Mouse (Mus musculus) testis, adult 2 months (tissue): ENCODE results near the gene Ak3. TPM values are rescaled to one million over a fixed set of nuclear protein-coding genes. Genes with fewer than 3 reads are reported as not detected.

Source experiments
- H3K27ac ChIP-seq: fragments of 200-500 bp; 2 replicates; pipeline ENCODE4 v1.5.1; 2012; ENCODE audit warnings: low read depth, low read length; ENCODE audit not compliant: control insufficient read depth, insufficient read depth
- H3K27me3 ChIP-seq: fragments of 200-500 bp; 2 replicates; pipeline ENCODE4 v1.6.1; 2012; ENCODE audit warnings: mild to moderate bottlenecking, low read length, moderate library complexity; ENCODE audit not compliant: control insufficient read depth, insufficient read depth
- H3K36me3 ChIP-seq: fragments of 200-500 bp; 2 replicates; pipeline ENCODE4 v1.6.1; 2012; ENCODE audit warnings: mild to moderate bottlenecking, low read length; ENCODE audit not compliant: control insufficient read depth, insufficient read depth
- H3K4me1 ChIP-seq: fragments of 200-500 bp; 2 replicates; pipeline ENCODE4 v1.6.1; 2012; ENCODE audit warnings: low read length; ENCODE audit not compliant: control insufficient read depth, insufficient read depth
- H3K4me3 ChIP-seq: fragments of 200-500 bp; 2 replicates; pipeline ENCODE4 v1.5.1; 2012; ENCODE audit warnings: low read depth, mild to moderate bottlenecking, low read length, moderate library complexity, mixed read lengths; ENCODE audit not compliant: control insufficient read depth
- CTCF ChIP-seq: fragments of 200-500 bp; IDR thresholded peaks from 2 replicates; pipeline ENCODE4 v1.5.1; 2012; ENCODE audit warnings: low read depth, mild to moderate bottlenecking, inconsistent platforms, low read length, moderate library complexity; ENCODE audit not compliant: control insufficient read depth, insufficient read depth, insufficient replicate concordance
- POLR2A ChIP-seq: fragments of 200-500 bp; IDR thresholded peaks from 2 replicates; pipeline ENCODE4 v1.6.1; 2012; ENCODE audit warnings: low read depth, mild to moderate bottlenecking, inconsistent platforms, low read length, moderate library complexity; ENCODE audit not compliant: control insufficient read depth
- polyA plus RNA-seq: library from polyadenylated mRNA; depleted of rRNA; stranded (reverse); fragments of >200 nt; gene quantifications from 2 replicates; pipeline ENCODE4 v1.2.3, GENCODE M21; 2012

Gene Ak3
- polyA plus RNA-seq, 1 experiment = 13.2 TPM

DNA sequence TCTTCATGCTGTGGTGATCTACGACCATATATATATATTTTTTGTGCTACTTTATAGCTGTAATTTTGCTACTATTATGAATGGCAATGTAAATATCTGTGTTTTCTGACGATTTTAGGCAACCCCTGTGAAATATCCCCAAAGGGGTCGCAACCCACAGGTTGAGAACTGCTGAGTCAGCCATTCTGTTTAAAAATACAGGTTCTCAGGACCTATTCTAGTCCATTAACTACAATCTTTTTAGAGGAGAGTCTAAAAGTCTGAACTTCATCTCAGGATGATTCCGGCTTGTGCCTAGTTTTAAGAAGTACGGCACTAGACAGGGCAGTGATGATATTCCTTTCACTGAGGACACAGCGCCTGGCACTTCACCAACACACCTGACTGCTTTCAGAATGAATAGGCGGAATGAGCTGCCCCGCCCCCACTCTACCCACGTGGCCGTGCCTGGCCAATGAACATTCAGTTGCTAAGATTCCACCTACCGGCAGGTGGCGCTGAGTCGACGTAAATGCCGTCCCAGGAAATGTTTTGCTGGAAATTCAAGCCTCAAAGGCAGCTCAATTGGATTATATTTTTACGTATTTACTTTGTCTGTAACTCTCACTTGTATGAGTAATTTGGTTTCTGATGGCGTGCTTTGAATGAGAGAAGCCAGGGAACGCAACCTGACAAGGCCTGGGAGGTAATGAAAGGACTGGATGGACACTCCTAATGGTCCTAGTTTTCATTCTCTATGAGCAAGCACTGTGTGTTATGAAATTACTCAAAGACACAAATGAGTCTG is 16.0 kb upstream of the Ak3 start:
- Histone ChIP-seq H3K4me3 (peak overlapping the region; percentile 68; the same call in 1 of the 2 replicates), H3K36me3 (no peaks in the 10 kb centered on the region), H3K27me3 (no peaks in the 10 kb centered on the region), H3K4me1 (peaks cover 11% of the 10 kb centered on the region), H3K27ac (peak overlapping the region; percentile 75)
- TF ChIP-seq CTCF (peak; percentile 99), POLR2A (0 out of 2 replicates have a peak, but pooled peaks have one; percentile 31)

- H3K27ac ChIP-seq = no peak overlapping the region
- no peak overlapping the region for H3K4me3 ChIP-seq
- TF ChIP-seq POLR2A = no peak
- TF ChIP-seq CTCF = no peak
- H3K36me3 ChIP-seq = no peaks in the 10 kb centered on the region
- peaks cover 11% of the 10 kb centered on the region for H3K4me1 ChIP-seq
- no peaks in the 10 kb centered on the region for H3K27me3 ChIP-seq
Observed at GRCm38 (mm10) chr19:29063009-29063408, 15.2 kb upstream of the Ak3 start.

- Histone ChIP-seq H3K27ac (no peak overlapping the region), H3K36me3 (no peaks in the 10 kb centered on the region), H3K27me3 (no peaks in the 10 kb centered on the region), H3K4me1 (peaks cover 4% of the 10 kb centered on the region), H3K4me3 (no peak overlapping the region)
- TF ChIP-seq CTCF (no peak), POLR2A (no peak)
Observed at GRCm38 (mm10) chr19:29060299-29060698, 12.5 kb upstream of the Ak3 start.

- TF ChIP-seq POLR2A = no peak
- Histone ChIP-seq H3K27me3 (no peaks in the 10 kb centered on the region), H3K36me3 (no peaks in the 10 kb centered on the region), H3K27ac (no peak overlapping the region), H3K4me1 (peaks cover 4% of the 10 kb centered on the region), H3K4me3 (no peak overlapping the region)
Observed at GRCm38 (mm10) chr19:29059688-29060087, 11.9 kb upstream of the Ak3 start.

GRCm38 (mm10) chr19:29058741-29059140 is 11.0 kb upstream of the Ak3 start:
- Histone ChIP-seq H3K27me3 (no peaks in the 10 kb centered on the region), H3K27ac (no peak overlapping the region), H3K4me1 (no peaks in the 10 kb centered on the region), H3K36me3 (no peaks in the 10 kb centered on the region), H3K4me3 (no peak overlapping the region)
- TF ChIP-seq POLR2A (no peak), CTCF (no peak)

- no peaks in the 10 kb centered on the region for H3K36me3 ChIP-seq
- H3K4me3 ChIP-seq = no peak overlapping the region
- H3K27ac ChIP-seq = no peak overlapping the region
- H3K4me1 ChIP-seq = no peaks in the 10 kb centered on the region
- TF ChIP-seq POLR2A (no peak), CTCF (no peak)
- no peaks in the 10 kb centered on the region for H3K27me3 ChIP-seq
Observed at GRCm38 (mm10) chr19:29055469-29055868, 7.7 kb upstream of the Ak3 start.

GRCm38 (mm10) chr19:29054594-29054993 is 6.8 kb upstream of the Ak3 start:
- no peaks in the 10 kb centered on the region for H3K36me3 ChIP-seq
- no peak overlapping the region for H3K27ac ChIP-seq
- H3K4me3 ChIP-seq = no peak overlapping the region
- H3K27me3 ChIP-seq = no peaks in the 10 kb centered on the region
- TF ChIP-seq CTCF = no peak
- TF ChIP-seq POLR2A = no peak
- no peaks in the 10 kb centered on the region for H3K4me1 ChIP-seq

GRCm38 (mm10) chr19:29052786-29053185 is 5.0 kb upstream of the Ak3 start:
- no peaks in the 10 kb centered on the region for H3K27me3 ChIP-seq
- TF ChIP-seq POLR2A (no peak), CTCF (no peak)
- H3K4me1 ChIP-seq = peaks cover 9% of the 10 kb centered on the region
- no peaks in the 10 kb centered on the region for H3K36me3 ChIP-seq
- H3K27ac ChIP-seq = no peak overlapping the region
- H3K4me3 ChIP-seq = no peak overlapping the region
